Comparison of ENCODE assay signal across 1 mouse cellular context in the genomic region with DNA sequence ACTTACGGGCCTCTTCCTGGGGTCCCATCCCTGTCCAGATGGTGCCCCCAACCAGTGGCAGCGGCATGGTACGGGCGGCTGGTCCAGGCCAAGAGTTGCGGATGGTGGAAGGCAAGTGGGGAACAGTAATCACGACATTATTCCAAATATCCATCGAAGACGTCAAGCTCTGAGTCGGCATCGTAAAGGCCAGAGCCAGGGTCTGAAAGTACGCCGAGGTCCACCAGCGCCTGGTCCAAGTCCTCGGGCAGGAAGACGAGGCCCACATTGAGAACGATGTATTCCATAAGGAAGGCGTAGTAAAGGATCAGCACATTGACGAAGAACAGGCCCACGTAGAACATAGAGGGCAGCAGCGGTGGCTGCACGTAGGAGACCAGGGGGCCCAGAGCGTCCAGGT.
TF ChIP-seq lines count a peak whose summit lies in the region.

No protein-coding gene starts in this region.

TF ChIP-seq in CH12.LX, 34 proteins besides CTCF, POLR2A, EP300 and RAD21:
- TF ChIP-seq MAZ (IDR thresholded peaks at IDR 0.05; ENCODE audit: low read depth, low read length), result no peak
- TF ChIP-seq BHLHE40 (IDR thresholded peaks at IDR 0.05; ENCODE audit: low read depth, low read length), result no peak
- no peak for TF ChIP-seq TCF12 (IDR thresholded peaks at IDR 0.05; ENCODE audit: low read depth, low read length)
- no peak; the same call in 1 of the 2 replicates for TF ChIP-seq UBTF (IDR thresholded peaks at IDR 0.05; ENCODE audit: low read depth, low read length)
- no peak for TF ChIP-seq KAT2A (IDR thresholded peaks at IDR 0.05; ENCODE audit: insufficient replicate concordance, low read length)
- no peak for TF ChIP-seq ZC3H11A (IDR thresholded peaks at IDR 0.05; ENCODE audit: low read depth, low read length)
- TF ChIP-seq ZNF384 (IDR thresholded peaks at IDR 0.05; ENCODE audit: low read depth, low read length), result no peak
- TF ChIP-seq E2F4 (IDR thresholded peaks at IDR 0.05; ENCODE audit: insufficient replicate concordance, low read depth, low read length), result no peak
- no peak for TF ChIP-seq HCFC1 (IDR thresholded peaks at IDR 0.05; ENCODE audit: low read depth, low read length)
- TF ChIP-seq GABPA (IDR thresholded peaks at IDR 0.05; ENCODE audit: insufficient replicate concordance, low read depth, low read length), result no peak
